In genomic region chr1:175668666-175669405, GRCm38 (mm10) we compare ENCODE assay signal across 10 mouse cellular contexts. TPM values are rescaled to one million over a fixed set of nuclear protein-coding genes. Genes with fewer than 3 reads are reported as not detected.
DNase-seq lines count a peak whose midpoint lies in the region; ATAC-seq and TF ChIP-seq lines count a peak whose summit lies in the region.
"Had no signal": no experiment of that assay in that cellular context is flagged by ENCODE, and none has a peak within 500 bp of the region (broad histone marks: within the 10 kb centered on the region; RNA-seq: fewer than 3 reads in every experiment).

No protein-coding gene starts in this region.

- H3K4me3 ChIP-seq in G1E (ENCODE audit: low read depth, low read length) = no peak overlapping the region
- no peak overlapping the region for H3K4me3 ChIP-seq in embryonic facial prominence, embryonic 11.5 days (ENCODE audit: low read depth, low read length)
- H3K4me3 ChIP-seq in kidney, adult 2 months (ENCODE audit: insufficient read depth, low read depth, low read length) = no peak overlapping the region
- H3K4me3 ChIP-seq: stomach, embryonic 15.5 days had no signal

- H3K4me2 ChIP-seq in embryonic facial prominence, embryonic 11.5 days (ENCODE audit: low read depth, low read length) = no peak overlapping the region
- H3K4me2 ChIP-seq: stomach, embryonic 15.5 days had no signal

- H3K27me3 ChIP-seq in G1E (ENCODE audit: insufficient read depth, low read length) = no peaks in the 10 kb centered on the region
- no peaks in the 10 kb centered on the region for H3K27me3 ChIP-seq in embryonic facial prominence, embryonic 11.5 days (ENCODE audit: control insufficient read depth, insufficient read depth, low read length)
- no peaks in the 10 kb centered on the region for H3K27me3 ChIP-seq in kidney, adult 2 months (replicated peaks; ENCODE audit: control insufficient read depth, insufficient read depth, low read length)
- H3K27me3 ChIP-seq: stomach, embryonic 15.5 days had no signal

- H3K27ac ChIP-seq in embryonic facial prominence, embryonic 11.5 days (replicated peaks; ENCODE audit: low read depth, low read length) = no peak overlapping the region
- H3K27ac ChIP-seq in kidney, adult 2 months (ENCODE audit: insufficient read depth, low read depth, low read length) = no peak overlapping the region
- H3K27ac ChIP-seq: stomach, embryonic 15.5 days had no signal

- H3K36me3 ChIP-seq in G1E (replicated peaks) = no peaks in the 10 kb centered on the region
- H3K36me3 ChIP-seq in embryonic facial prominence, embryonic 11.5 days (replicated peaks; ENCODE audit: control insufficient read depth, insufficient read depth, low read depth, low read length) = no peaks in the 10 kb centered on the region
- H3K36me3 ChIP-seq in kidney, adult 2 months (ENCODE audit: control insufficient read depth, insufficient read depth, low read length) = no peaks in the 10 kb centered on the region
- H3K36me3 ChIP-seq: stomach, embryonic 15.5 days had no signal

- peak; percentile 36 for DNase-seq in kidney, adult 18-20 months
- no peak for DNase-seq in kidney, adult 11 months
- peak; percentile 2 for DNase-seq in G1E (ENCODE audit: low spot score)
- peak; percentile 76 for DNase-seq in embryonic facial prominence, embryonic 11.5 days (ENCODE audit: low spot score)
- peak; percentile 51 for DNase-seq in kidney, adult 2 months
- DNase-seq in mesoderm, embryonic 11.5 days (ENCODE audit: low read depth, low spot score) = peak; percentile 54
- peak; percentile 48 for DNase-seq in thymus, postnatal 4 days
- DNase-seq in gastrocnemius, postnatal 10 days = no peak

- H3K9ac ChIP-seq in embryonic facial prominence, embryonic 11.5 days (replicated peaks; ENCODE audit: low read length) = no peak overlapping the region
- H3K9ac ChIP-seq: stomach, embryonic 15.5 days had no signal

- WGBS in embryonic facial prominence, embryonic 11.5 days = 72% methylated on average over 5 of the region's 5 CpGs
- 61% methylated on average over 5 of the region's 5 CpGs for WGBS in kidney, adult 2 months

- TF ChIP-seq CTCF in G1E (IDR thresholded peaks at IDR 0.05; ENCODE audit: low read depth, low read length) = no peak
- peak; percentile 47 for TF ChIP-seq CTCF in kidney, adult 2 months (conservative IDR thresholded peaks at IDR 0.05; ENCODE audit: insufficient read depth, insufficient read length, low read depth, low read length)

- no peaks in the 10 kb centered on the region for H3K9me3 ChIP-seq in G1E (replicated peaks)
- no peaks in the 10 kb centered on the region for H3K9me3 ChIP-seq in embryonic facial prominence, embryonic 11.5 days (replicated peaks; ENCODE audit: control insufficient read depth, low read length)
- H3K9me3 ChIP-seq: stomach, embryonic 15.5 days had no signal

- H3K4me1 ChIP-seq in G1E (ENCODE audit: insufficient read depth, low read depth, low read length) = no peaks in the 10 kb centered on the region
- H3K4me1 ChIP-seq in embryonic facial prominence, embryonic 11.5 days (ENCODE audit: control insufficient read depth, insufficient read depth, low read length) = no peaks in the 10 kb centered on the region
- H3K4me1 ChIP-seq in kidney, adult 2 months (ENCODE audit: control insufficient read depth, insufficient read depth, low read length) = peaks cover 3% of the 10 kb centered on the region; the same call in 1 of the 2 replicates
- H3K4me1 ChIP-seq: stomach, embryonic 15.5 days had no signal

- TF ChIP-seq POLR2A in kidney, adult 2 months (IDR thresholded peaks at IDR 0.05; ENCODE audit: low read depth, low read length) = no peak

- peak; percentile 69; the same call in 1 of the 2 replicates for ATAC-seq in G1E (ENCODE audit: extremely low read depth, insufficient number of reproducible peaks, low FRiP score, poor library complexity, severe bottlenecking)
- ATAC-seq in embryonic facial prominence, embryonic 11.5 days (replicated peaks; ENCODE audit: insufficient number of reproducible peaks, low FRiP score, low TSS enrichment, low read depth) = peak; percentile 53

RNA-seq across cellular contexts. Expression of gene Opn3, which starts 23.7 kb away (rescaled TPM):
- total RNA-seq in G1E (2014; fragmentation: Nextera tagmentation) (not detected in 2 replicates), G1E (2017) (0.17 and 0.27 TPM in 2 replicates)
- polyA plus RNA-seq in G1E (2012) = 0.64 and 0.98 TPM in 2 replicates
- 9.5 and 11.3 TPM in 2 replicates for polyA plus RNA-seq in embryonic facial prominence, embryonic 11.5 days (2014; fragmentation: Nextera tagmentation; extraction: Ambion mirVana)
- 2.1 and 2.2 TPM in 2 replicates for polyA plus RNA-seq in kidney, adult 2 months (2012; rRNA removed)
- total RNA-seq in gastrocnemius, postnatal 10 days (2021) = 10 to 100 TPM in 1 of 2 experiments, 1 to 10 TPM in 1; 8.0 to 10.2 TPM

RNA-seq across cellular contexts. Expression of gene Chml, which starts 23.9 kb away (rescaled TPM):
- total RNA-seq in G1E (2014; fragmentation: Nextera tagmentation) (18.4 and 21.7 TPM in 2 replicates), G1E (2017) (15.6 and 17.8 TPM in 2 replicates)
- 15.6 and 25.3 TPM in 2 replicates for polyA plus RNA-seq in G1E (2012)
- 5.1 and 5.4 TPM in 2 replicates for polyA plus RNA-seq in embryonic facial prominence, embryonic 11.5 days (2014; fragmentation: Nextera tagmentation; extraction: Ambion mirVana)
- 2.1 and 5.4 TPM in 2 replicates for polyA plus RNA-seq in kidney, adult 2 months (2012; rRNA removed)
- total RNA-seq in gastrocnemius, postnatal 10 days (2021) = 1 to 10 TPM; 4.1 to 5.9 TPM

RNA-seq across cellular contexts. Expression of gene Wdr64, which starts 29.6 kb away (rescaled TPM):
- total RNA-seq in G1E (2014; fragmentation: Nextera tagmentation) (not detected in 2 replicates), G1E (2017) (0.05 TPM in 1 of 2 replicates, not detected in the other)
- polyA plus RNA-seq in G1E (2012) = not detected in 2 replicates
- not detected in 2 replicates for polyA plus RNA-seq in embryonic facial prominence, embryonic 11.5 days (2014; fragmentation: Nextera tagmentation; extraction: Ambion mirVana)
- 0.03 TPM in 2 replicates for polyA plus RNA-seq in kidney, adult 2 months (2012; rRNA removed)
- total RNA-seq in gastrocnemius, postnatal 10 days (2021) = not detected
- total RNA-seq: layer of hippocampus, postnatal 10 days had no signal
- polyA plus RNA-seq: stomach, embryonic 15.5 days had no signal

RNA-seq across cellular contexts. Expression of gene Fh1, which starts 43.4 kb away (rescaled TPM):
- total RNA-seq in G1E (2014; fragmentation: Nextera tagmentation) (38.9 and 47.1 TPM in 2 replicates), G1E (2017) (160 and 162 TPM in 2 replicates)
- 20.8 and 22.8 TPM in 2 replicates for polyA plus RNA-seq in G1E (2012)
- polyA plus RNA-seq in embryonic facial prominence, embryonic 11.5 days (2014; fragmentation: Nextera tagmentation; extraction: Ambion mirVana) = 106 and 113 TPM in 2 replicates
- 117 and 181 TPM in 2 replicates for polyA plus RNA-seq in kidney, adult 2 months (2012; rRNA removed)
- total RNA-seq in gastrocnemius, postnatal 10 days (2021) = 100 to 1,000 TPM; 218 to 258 TPM

RNA-seq across cellular contexts. Expression of gene Kmo, which starts 48.7 kb away (rescaled TPM):
- total RNA-seq in G1E (2014; fragmentation: Nextera tagmentation) (not detected in 2 replicates), G1E (2017) (0.17 TPM in 1 of 2 replicates, not detected in the other)
- polyA plus RNA-seq in G1E (2012) = not detected in 2 replicates
- 0.08 and 0.21 TPM in 2 replicates for polyA plus RNA-seq in embryonic facial prominence, embryonic 11.5 days (2014; fragmentation: Nextera tagmentation; extraction: Ambion mirVana)
- 42.4 and 49.6 TPM in 2 replicates for polyA plus RNA-seq in kidney, adult 2 months (2012; rRNA removed)
- total RNA-seq in gastrocnemius, postnatal 10 days (2021) = under 1 TPM; 0.25 to 0.28 TPM
- total RNA-seq: layer of hippocampus, postnatal 10 days had no signal

Comparison
In these comparisons a context has a peak if more than half of its experiments do, and no peak if none do; other contexts are left out.
1. DNase-seq: peak in kidney, adult 18-20 months (single experiment), G1E (single experiment), embryonic facial prominence, embryonic 11.5 days (single experiment), kidney, adult 2 months (single experiment), mesoderm, embryonic 11.5 days (single experiment) and thymus, postnatal 4 days (single experiment); none in kidney, adult 11 months (single experiment) and gastrocnemius, postnatal 10 days (single experiment).